Mouse (Mus musculus): ENCODE data around the gene Olfr1341.

Gene Olfr1341

GRCm38 (mm10) chr4:118703223-118703622 is at the start of gene Olfr1341:
Gene Olfr1341, plus strand, starts transcription at chr4:118703523.
- DNase-seq (ENCODE audit: low spot score in 2 of 2): no peak

- DNase-seq (ENCODE audit: low spot score in 2 of 2): no peak
Observed at GRCm38 (mm10) chr4:118658652-118659051, 44.7 kb upstream of the Olfr1341 start, which contains the start of gene Olfr62. Gene Olfr62, plus strand, starts transcription at chr4:118658952.

GRCm38 (mm10) chr4:118687086-118687485 is 16.2 kb upstream of the Olfr1341 start:
- no peak for DNase-seq (ENCODE audit: low spot score in 2 of 2)

GRCm38 (mm10) chr4:118692412-118692973 is 10.8 kb upstream of the Olfr1341 start, which contains the start of gene Olfr1342:
Gene Olfr1342, minus strand, starts transcription at chr4:118692756.
- DNase-seq (ENCODE audit: low spot score in 2 of 2): no peak

GRCm38 (mm10) chr4:118693812-118694211 is 9.5 kb upstream of the Olfr1341 start:
- no peak for DNase-seq (ENCODE audit: low spot score in 2 of 2)

GRCm38 (mm10) chr4:118708086-118708485 is 4.8 kb downstream of the Olfr1341 start:
- DNase-seq (ENCODE audit: low spot score in 2 of 2): no peak

- DNase-seq (ENCODE audit: low spot score in 2 of 2): no peak
Observed at GRCm38 (mm10) chr4:118711656-118712055, 8.3 kb downstream of the Olfr1341 start.

- DNase-seq (ENCODE audit: low spot score in 2 of 2): no peak
Observed at GRCm38 (mm10) chr4:118719838-118720237, 16.5 kb downstream of the Olfr1341 start, which contains the start of gene Olfr1340. Gene Olfr1340, plus strand, starts transcription at chr4:118720138.

GRCm38 (mm10) chr4:118721742-118722483 is 18.6 kb downstream of the Olfr1341 start:
- DNase-seq (ENCODE audit: low spot score in 2 of 2): no peak

GRCm38 (mm10) chr4:118731875-118732274 is 28.6 kb downstream of the Olfr1341 start, which contains the start of gene Olfr1339:
Gene Olfr1339, plus strand, starts transcription at chr4:118732175.
- DNase-seq (ENCODE audit: low spot score in 2 of 2): no peak

- DNase-seq (ENCODE audit: low spot score in 2 of 2): no peak
Observed at GRCm38 (mm10) chr4:118739574-118739973, 36.3 kb downstream of the Olfr1341 start.

GRCm38 (mm10) chr4:118740988-118741698 is 37.8 kb downstream of the Olfr1341 start:
- no peak for DNase-seq (ENCODE audit: low spot score in 2 of 2)

- DNase-seq (ENCODE audit: low spot score in 2 of 2): no peak
Observed at GRCm38 (mm10) chr4:118741881-118742280, 38.6 kb downstream of the Olfr1341 start.

- DNase-seq (ENCODE audit: low spot score in 2 of 2): no peak
Observed at GRCm38 (mm10) chr4:118758637-118759036, 55.3 kb downstream of the Olfr1341 start, which contains the start of gene Olfr1338. Gene Olfr1338, minus strand, starts transcription at chr4:118758737.

All from heart, adult 9 months (tissue).